Mouse (Mus musculus): ENCODE measurements around the gene Cfap299. TPM values are rescaled to one million over a fixed set of nuclear protein-coding genes. Genes with fewer than 3 reads are reported as not detected.

The Cfap299 gene
- polyA plus RNA-seq, 1 experiment from 2014 or later, result 0.59 TPM

MicroRNAs encoded within 50 kb of the gene (microRNA counts, 519-probe panel; counts per million panel counts)
- microRNA mmu-miR-703, result not detected

Small RNA genes lying within 50 kb of the gene (microRNA-seq; reads per million reads assigned to microRNA genes)
- not detected for gene Mir703

Other genes starting within 250 kb of the Cfap299 start
- gene Prdm8, start 162.1 kb upstream of the Cfap299 start, polyA plus RNA-seq (2014; fragmentation: Nextera tagmentation; extraction: Ambion mirVana), result 3.5 and 4.4 TPM in 2 replicates
- 1.1 and 1.4 TPM in 2 replicates for gene Fgf5, start 75.1 kb upstream of the Cfap299 start, polyA plus RNA-seq (2014; fragmentation: Nextera tagmentation; extraction: Ambion mirVana)
- gene Gm11111, start 223.4 kb downstream of the Cfap299 start, polyA plus RNA-seq (2014; fragmentation: Nextera tagmentation; extraction: Ambion mirVana), result not detected in 2 replicates